Mouse (Mus musculus) liver, adult 2 months (tissue): Measurements from ENCODE around the gene Ube2n. TPM values are rescaled to one million over a fixed set of nuclear protein-coding genes. Genes with fewer than 3 reads are reported as not detected.

Experiments used
- DNase-seq: peaks from one replicate; pipeline ENCODE4 v3.0.0-alpha.2; 2011; ENCODE audit warnings: low read depth, low spot score; ENCODE audit errors: extremely low read depth
- H3K27ac ChIP-seq: fragments of 200-500 bp; replicated peaks from 2 replicates; pipeline ENCODE4 v1.5.1; 2012; ENCODE audit warnings: low read depth, mild to moderate bottlenecking, control low read depth, inconsistent platforms, low read length; ENCODE audit not compliant: insufficient read depth
- H3K27me3 ChIP-seq: fragments of 200-500 bp; 2 replicates; pipeline ENCODE4 v1.6.1; 2012; ENCODE audit warnings: mild to moderate bottlenecking, moderate library complexity, low read length, inconsistent platforms; ENCODE audit not compliant: control insufficient read depth, insufficient read depth
- H3K36me3 ChIP-seq: fragments of 200-500 bp; 2 replicates; pipeline ENCODE4 v1.6.1; 2012; ENCODE audit warnings: low read length, inconsistent platforms; ENCODE audit not compliant: control insufficient read depth, insufficient read depth
- H3K4me1 ChIP-seq: fragments of 200-500 bp; 2 replicates; pipeline ENCODE4 v1.6.1; 2011; ENCODE audit warnings: low read length; ENCODE audit not compliant: control insufficient read depth, insufficient read depth
- H3K4me3 ChIP-seq: fragments of 200-500 bp; 2 replicates; pipeline ENCODE4 v1.5.1; 2011; ENCODE audit warnings: low read depth, mild to moderate bottlenecking, control low read depth, low read length, moderate library complexity; ENCODE audit not compliant: insufficient read depth
- H3K79me2 ChIP-seq: fragments of 200-500 bp; 2 replicates; pipeline ENCODE4 v1.6.1; 2012; ENCODE audit warnings: inconsistent platforms, mild to moderate bottlenecking, low read length, moderate library complexity; ENCODE audit not compliant: control insufficient read depth, insufficient read depth
- H3K9ac ChIP-seq: fragments of 200-500 bp; 2 replicates; pipeline ENCODE4 v1.6.1; 2012; ENCODE audit warnings: low read depth, mild to moderate bottlenecking, control low read depth, inconsistent platforms, low read length
- CTCF ChIP-seq: fragments of 200-500 bp; IDR thresholded peaks from 2 replicates; pipeline ENCODE4 v1.5.1; 2011; ENCODE audit warnings: low read depth, low read length, control low read depth
- POLR2A ChIP-seq: fragments of 200-500 bp; IDR thresholded peaks from 2 replicates; pipeline ENCODE4 v1.6.1; 2011; ENCODE audit warnings: low read length, control low read depth; ENCODE audit not compliant: insufficient read depth; ENCODE audit errors: extremely low read depth
- WGBS: fragments of 180-500 bp; shearing (Covaris S2); methylation state at CpG from one replicate; pipeline ENCODE4 v1.1.7; 2018; 5-methylcytosine and 5-hydroxymethylcytosine counted together
- polyA plus RNA-seq: library from polyadenylated mRNA; depleted of rRNA; stranded (reverse); fragments of >200 nt; gene quantifications from 2 replicates; pipeline ENCODE4 v1.2.3, GENCODE M21; 2012
- total RNA-seq: library from RNA; depleted of rRNA; stranded (reverse); fragments of >200 nt; gene quantifications from 2 replicates; pipeline ENCODE4 v1.2.3, GENCODE M21; 2014

Gene Ube2n
- total and polyA plus RNA-seq, 2 experiments, result 19.2 to 29.6 TPM

- 16% methylated on average over 4 of the region's 4 CpGs for WGBS
- peak; percentile 79 for DNase-seq
- Histone ChIP-seq H3K9ac (peak overlapping the region; percentile 11; the same call in 1 of the 2 replicates), H3K36me3 (no peaks in the 10 kb centered on the region), H3K4me1 (peaks cover 5% of the 10 kb centered on the region), H3K4me3 (no peak overlapping the region), H3K27me3 (no peaks in the 10 kb centered on the region), H3K27ac (no peak overlapping the region), H3K79me2 (no peaks in the 10 kb centered on the region)
- TF ChIP-seq CTCF (no peak), POLR2A (no peak)
Observed at GRCm38 (mm10) chr10:95577567-95577950, 62.6 kb downstream of the Ube2n start.

- Histone ChIP-seq H3K4me3 (no peak overlapping the region), H3K79me2 (no peaks in the 10 kb centered on the region), H3K9ac (no peak overlapping the region), H3K27ac (no peak overlapping the region), H3K4me1 (peaks cover 2% of the 10 kb centered on the region; the same call in 1 of the 2 replicates), H3K27me3 (no peaks in the 10 kb centered on the region), H3K36me3 (no peaks in the 10 kb centered on the region)
- 92% methylated on average over 6 of the region's 6 CpGs for WGBS
- TF ChIP-seq CTCF (no peak), POLR2A (no peak)
- no peak for DNase-seq
Observed at GRCm38 (mm10) chr10:95585554-95585953, 70.6 kb downstream of the Ube2n start.

- H3K4me3 ChIP-seq, result no peak overlapping the region
- no peaks in the 10 kb centered on the region for H3K79me2 ChIP-seq
- H3K9ac ChIP-seq, result no peak overlapping the region
- H3K27me3 ChIP-seq, result no peaks in the 10 kb centered on the region
- TF ChIP-seq POLR2A (no peak), CTCF (no peak)
- 90% methylated on average over 8 of the region's 8 CpGs for WGBS
- no peak for DNase-seq
- H3K4me1 ChIP-seq, result peaks cover 2% of the 10 kb centered on the region; the same call in 1 of the 2 replicates
- H3K27ac ChIP-seq, result no peak overlapping the region
- H3K36me3 ChIP-seq, result no peaks in the 10 kb centered on the region
Observed at GRCm38 (mm10) chr10:95587509-95588220, 72.7 kb downstream of the Ube2n start.

GRCm38 (mm10) chr10:95589196-95589595 lies 74.3 kb downstream of the Ube2n start:
- Histone ChIP-seq H3K9ac (no peak overlapping the region), H3K4me3 (no peak overlapping the region), H3K27ac (no peak overlapping the region), H3K27me3 (no peaks in the 10 kb centered on the region), H3K4me1 (no peaks in the 10 kb centered on the region), H3K79me2 (no peaks in the 10 kb centered on the region), H3K36me3 (no peaks in the 10 kb centered on the region)
- DNase-seq, result no peak
- WGBS, result 95% methylated on average over 4 of the region's 4 CpGs
- TF ChIP-seq CTCF (no peak), POLR2A (no peak)

GRCm38 (mm10) chr10:95590196-95590595 lies 75.3 kb downstream of the Ube2n start:
- no peak overlapping the region for H3K9ac ChIP-seq
- no peaks in the 10 kb centered on the region for H3K79me2 ChIP-seq
- DNase-seq, result no peak
- no peak overlapping the region for H3K27ac ChIP-seq
- no peaks in the 10 kb centered on the region for H3K27me3 ChIP-seq
- 86% methylated on average over 6 of the region's 6 CpGs for WGBS
- H3K4me1 ChIP-seq, result no peaks in the 10 kb centered on the region
- TF ChIP-seq POLR2A (no peak), CTCF (no peak)
- no peak overlapping the region for H3K4me3 ChIP-seq
- no peaks in the 10 kb centered on the region for H3K36me3 ChIP-seq

GRCm38 (mm10) chr10:95591257-95591656 lies 76.3 kb downstream of the Ube2n start:
- no peak for DNase-seq
- 91% methylated on average over 4 of the region's 4 CpGs for WGBS
- H3K79me2 ChIP-seq, result no peaks in the 10 kb centered on the region
- no peak overlapping the region for H3K27ac ChIP-seq
- H3K4me1 ChIP-seq, result 0 out of 2 replicates have a peak, but pooled peaks cover under 1% of the 10 kb centered on the region
- H3K27me3 ChIP-seq, result no peaks in the 10 kb centered on the region
- no peaks in the 10 kb centered on the region for H3K36me3 ChIP-seq
- TF ChIP-seq CTCF (no peak), POLR2A (no peak)
- H3K4me3 ChIP-seq, result no peak overlapping the region
- no peak overlapping the region for H3K9ac ChIP-seq
